Mouse (Mus musculus) CH12.LX (cell line): Measurements from ENCODE around the gene Prkcd. TPM values are rescaled to one million over a fixed set of nuclear protein-coding genes. Genes with fewer than 3 reads are reported as not detected.
A peak's percentile ranks its signal among the peaks of the same experiment; 100 is the strongest.

ENCODE experiments used
- DNase-seq: peaks from one replicate; pipeline ENCODE4 v3.0.0-alpha.2; 2013; ENCODE audit errors: extremely low read depth
- H3K27ac ChIP-seq: 2 replicates; pipeline ENCODE4 v1.5.1; 2012; ENCODE audit warnings: low read depth, mild to moderate bottlenecking, control low read depth, moderate library complexity; ENCODE audit not compliant: insufficient read depth
- H3K27me3 ChIP-seq: replicated peaks from 2 replicates; pipeline ENCODE3; 2012; ENCODE audit warnings: inconsistent platforms
- H3K36me3 ChIP-seq, 2 experiments: replicated peaks in 1 of 2; 2 replicates each; pipeline versions ENCODE3 to v1.6.1; 2012; ENCODE audit warnings: inconsistent platforms in 1 of 2, low read length in 1 of 2, mild to moderate bottlenecking in 1 of 2, mixed read lengths in 1 of 2, moderate library complexity in 1 of 2; ENCODE audit not compliant: control insufficient read depth in 1 of 2, insufficient read depth in 1 of 2
- H3K4me1 ChIP-seq, 2 experiments: 2 replicates each; pipeline ENCODE4 v1.6.1; 2012; ENCODE audit warnings: inconsistent platforms in 1 of 2, moderate library complexity in 1 of 2; ENCODE audit not compliant: insufficient read depth in 2 of 2, control insufficient read depth in 1 of 2
- H3K4me2 ChIP-seq: 2 replicates; pipeline ENCODE4 v1.6.1; 2012; ENCODE audit warnings: low read depth, mild to moderate bottlenecking, control low read depth; ENCODE audit not compliant: poor library complexity, insufficient read depth, severe bottlenecking
- H3K4me3 ChIP-seq, 3 experiments: fragments of 150-350 bp in 1 of 3; sonication (generic) in 1 of 3; replicated peaks in 1 of 3; 2 replicates each; pipeline versions ENCODE3 to v1.5.1; 2011 to 2012; ENCODE audit warnings: low read depth in 2 of 3, low read length in 2 of 3, mild to moderate bottlenecking in 2 of 3, moderate library complexity in 2 of 3, control low read depth in 1 of 3, improper control_type of control experiment in 1 of 3, inconsistent platforms in 1 of 3, mixed read lengths in 1 of 3; ENCODE audit not compliant: poor library complexity in 1 of 3
- H3K79me2 ChIP-seq: replicated peaks from 2 replicates; pipeline ENCODE4 v1.6.1; 2012; ENCODE audit warnings: mild to moderate bottlenecking, moderate library complexity; ENCODE audit not compliant: control insufficient read depth, poor library complexity, insufficient read depth, severe bottlenecking; ENCODE audit errors: extremely low read depth
- H3K9ac ChIP-seq: 2 replicates; pipeline ENCODE4 v1.6.1; 2012; ENCODE audit warnings: low read depth, mild to moderate bottlenecking, control low read depth, moderate library complexity; ENCODE audit not compliant: insufficient read depth
- H3K9me3 ChIP-seq: replicated peaks from 2 replicates; pipeline ENCODE3; 2012; ENCODE audit warnings: low read length, inconsistent platforms, mixed read lengths
- CHD2 ChIP-seq: IDR thresholded peaks from 2 replicates; pipeline ENCODE4 v1.6.1; 2011; ENCODE audit warnings: low read length, improper control_type of control experiment
- E2F4 ChIP-seq: IDR thresholded peaks from 2 replicates; pipeline ENCODE4 v1.6.1; 2011; ENCODE audit warnings: low read depth, low read length, improper control_type of control experiment; ENCODE audit not compliant: insufficient replicate concordance
- ELF1 ChIP-seq: IDR thresholded peaks from 2 replicates; pipeline ENCODE4 v1.6.1; 2014; ENCODE audit warnings: low read depth, mild to moderate bottlenecking, inconsistent platforms, low read length, improper control_type of control experiment
- EP300 ChIP-seq: IDR thresholded peaks from 2 replicates; pipeline ENCODE4 v1.6.1; 2011; ENCODE audit warnings: low read length, improper control_type of control experiment
- ETS1 ChIP-seq: conservative IDR thresholded peaks from 2 replicates; pipeline ENCODE4 v1.6.1; 2012; ENCODE audit warnings: low read depth, mild to moderate bottlenecking, inconsistent platforms, low read length, improper control_type of control experiment, moderate library complexity
- HCFC1 ChIP-seq: IDR thresholded peaks from 2 replicates; pipeline ENCODE4 v1.6.1; 2012; ENCODE audit warnings: low read depth, mild to moderate bottlenecking, inconsistent platforms, low read length, improper control_type of control experiment
- JUND ChIP-seq: conservative IDR thresholded peaks from 2 replicates; pipeline ENCODE4 v1.6.1; 2011; ENCODE audit warnings: low read depth, low read length, improper control_type of control experiment
- MAFK ChIP-seq: IDR thresholded peaks from 2 replicates; pipeline ENCODE4 v1.6.1; 2011; ENCODE audit warnings: low read length, improper control_type of control experiment; ENCODE audit not compliant: insufficient replicate concordance
- MAZ ChIP-seq: IDR thresholded peaks from 2 replicates; pipeline ENCODE4 v1.6.1; 2012; ENCODE audit warnings: low read depth, mild to moderate bottlenecking, inconsistent platforms, low read length, improper control_type of control experiment, moderate library complexity
- MEF2A ChIP-seq: IDR thresholded peaks from 2 replicates; pipeline ENCODE4 v1.6.1; 2014; ENCODE audit warnings: low read depth, mild to moderate bottlenecking, inconsistent platforms, low read length, improper control_type of control experiment, borderline replicate concordance
- MXI1 ChIP-seq: IDR thresholded peaks from 2 replicates; pipeline ENCODE4 v1.6.1; 2011; ENCODE audit warnings: mild to moderate bottlenecking, low read depth, low read length, improper control_type of control experiment
- MYC ChIP-seq: IDR thresholded peaks from 2 replicates; pipeline ENCODE4 v1.6.1; 2011; ENCODE audit warnings: low read depth, mild to moderate bottlenecking, improper control_type of control experiment, low read length
- NELFE ChIP-seq: IDR thresholded peaks from 2 replicates; pipeline ENCODE4 v1.6.1; 2011; ENCODE audit warnings: low read depth, low read length, improper control_type of control experiment
- NRF1 ChIP-seq: IDR thresholded peaks from 2 replicates; pipeline ENCODE4 v1.6.1; 2014; ENCODE audit warnings: low read depth, mild to moderate bottlenecking, inconsistent platforms, low read length, improper control_type of control experiment, moderate library complexity
- PAX5 ChIP-seq: IDR thresholded peaks from 2 replicates; pipeline ENCODE4 v1.6.1; 2012; ENCODE audit warnings: low read length, inconsistent platforms, mixed read lengths
- POLR2A ChIP-seq: IDR thresholded peaks from 2 replicates; pipeline ENCODE4 v1.6.1; 2011; ENCODE audit warnings: low read depth, mild to moderate bottlenecking, improper control_type of control experiment, low read length
- POLR2AphosphoS2 ChIP-seq: IDR thresholded peaks from 2 replicates; pipeline ENCODE4 v1.6.1; 2011; ENCODE audit warnings: low read depth, low read length, improper control_type of control experiment
- SMC3 ChIP-seq: IDR thresholded peaks from 2 replicates; pipeline ENCODE4 v1.6.1; 2011; ENCODE audit warnings: low read depth, low read length, improper control_type of control experiment
- UBTF ChIP-seq: IDR thresholded peaks from 2 replicates; pipeline ENCODE4 v1.6.1; 2012; ENCODE audit warnings: low read depth, mild to moderate bottlenecking, inconsistent platforms, low read length, improper control_type of control experiment, moderate library complexity
- USF1 ChIP-seq: IDR thresholded peaks from 2 replicates; pipeline ENCODE4 v1.6.1; 2014; ENCODE audit warnings: low read depth, mild to moderate bottlenecking, inconsistent platforms, low read length, improper control_type of control experiment
- ZKSCAN1 ChIP-seq: IDR thresholded peaks from 2 replicates; pipeline ENCODE4 v1.6.1; 2012; ENCODE audit warnings: low read depth, inconsistent platforms, low read length, improper control_type of control experiment, borderline replicate concordance
- ZMIZ1 ChIP-seq: IDR thresholded peaks from 2 replicates; pipeline ENCODE4 v1.6.1; 2012; ENCODE audit warnings: low read depth, mild to moderate bottlenecking, inconsistent platforms, low read length, improper control_type of control experiment
- dilution Hi-C: fragments of 300-500 bp; cut with MboI; formaldehyde crosslinking; loops from 2 replicates; pipeline ENCODE4 v1.14.3; 2020; ENCODE audit warnings: low sequenced_read_pairs; ENCODE audit not compliant: extremely low pct_unique_long_range_greater_than_20kb, extremely low pct_ligation_motif_present
- in situ Hi-C: fragments of 300-500 bp; cut with MboI; formaldehyde crosslinking; loops from 3 replicates; pipeline ENCODE4 v1.14.3; 2019; ENCODE audit warnings: low sequenced_read_pairs, low pct_ligation_motif_present, low pct_unique_long_range_greater_than_20kb, mixed read lengths
- polyA plus RNA-seq: library from polyadenylated mRNA; unstranded; fragments of >175 nt; gene quantifications from 2 replicates; pipeline ENCODE4 v1.2.1, GENCODE M21; 2012; ENCODE audit warnings: low read depth; ENCODE audit not compliant: insufficient read length
- total RNA-seq, 2 experiments: library from RNA; depleted of rRNA; stranded (reverse); fragments of 300-350 nt in 1 of 2; fragments of >200 nt in 1 of 2; gene quantifications; 2 replicates each; pipeline ENCODE4 v1.2.3; 2012 to 2014

Gene Prkcd
- total and polyA plus RNA-seq, 3 experiments = 109 to 186 (median 122) TPM

DNA sequence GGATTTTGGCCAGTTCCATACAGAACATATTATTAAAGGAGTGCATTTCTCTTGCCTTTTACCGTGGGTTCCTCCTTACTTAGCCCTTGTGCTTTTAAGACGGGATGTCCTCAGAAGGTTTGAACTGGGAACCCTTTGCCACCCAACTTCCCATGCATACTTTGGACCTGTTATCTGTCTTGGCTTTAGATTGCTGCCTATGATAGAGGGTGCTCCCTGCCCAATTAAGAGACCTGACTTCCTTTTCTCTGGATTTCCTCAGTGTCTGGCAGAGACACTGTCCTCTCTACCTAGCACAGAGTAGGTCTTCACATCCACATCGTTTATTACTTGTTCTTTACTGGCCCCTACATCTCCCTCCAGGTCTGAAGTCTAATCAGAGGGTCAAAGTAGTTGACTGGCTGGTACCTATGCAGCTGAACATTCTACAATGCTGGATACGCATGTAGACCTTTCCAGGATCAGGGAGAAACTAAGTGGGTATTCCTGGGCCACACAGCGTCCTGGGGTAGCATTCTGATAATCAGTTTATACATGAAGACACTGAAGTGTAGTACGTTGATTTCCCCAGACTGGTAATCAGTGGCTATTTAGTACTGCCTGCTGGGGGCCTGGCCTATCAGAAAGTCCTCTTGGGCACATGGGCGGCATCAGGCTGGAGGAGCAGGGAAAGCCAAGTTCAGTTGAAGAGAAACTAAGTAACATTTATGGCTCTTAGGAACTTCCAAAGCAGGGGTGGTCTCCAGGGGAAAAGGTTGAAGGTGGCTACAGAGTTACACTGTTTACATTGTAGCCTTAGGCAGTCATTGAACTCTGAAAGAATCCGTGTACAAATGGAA lies 75.6 kb downstream of the Prkcd start:
- Histone ChIP-seq H3K4me1 (peaks cover 12 to 57% of the 10 kb centered on the region in 2 experiments), H3K4me2 (peak overlapping the region; percentile 96), H3K27ac (no peak overlapping the region), H3K9me3 (no peaks in the 10 kb centered on the region), H3K79me2 (peaks cover 61% of the 10 kb centered on the region), H3K36me3 (peaks cover 0 to 31% of the 10 kb centered on the region in 2 experiments), H3K27me3 (no peaks in the 10 kb centered on the region), H3K9ac (peak overlapping the region; percentile 92), H3K4me3 (peak overlapping the region; percentile 78 to 97 (median 94))
- no peak for TF ChIP-seq JUND
- peak; percentile 63; the same call in 1 of the 2 replicates for TF ChIP-seq MXI1
- TF ChIP-seq UBTF = 0 out of 2 replicates have a peak, but pooled peaks have one; percentile 11
- no peak for TF ChIP-seq ZMIZ1
- peak; percentile 45; the same call in 1 of the 2 replicates for TF ChIP-seq ZKSCAN1
- dilution Hi-C loops (no loop called here), in situ Hi-C loops (no loop called here)
- no peak for DNase-seq

DNA sequence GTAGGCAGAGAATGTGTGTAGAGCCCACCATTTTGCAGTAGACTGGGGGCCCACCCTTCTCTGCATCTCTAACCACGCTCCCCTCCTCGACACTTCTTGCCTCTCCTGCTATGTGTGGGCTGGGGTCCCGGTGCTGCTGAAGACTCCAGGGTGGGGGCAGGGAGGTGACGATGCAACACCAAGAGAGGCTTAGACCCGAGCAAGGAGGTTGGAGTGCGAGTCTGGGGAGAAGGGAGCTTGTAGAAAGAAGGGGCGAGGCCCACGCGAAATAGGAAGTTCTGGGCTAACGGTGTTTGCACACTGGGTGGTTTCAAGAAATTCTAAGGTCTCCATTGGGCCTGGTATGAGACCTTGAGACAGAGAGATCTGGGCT lies 76.2 kb downstream of the Prkcd start:
- no peak overlapping the region; the same call in 1 of the 2 replicates for H3K27ac ChIP-seq
- DNase-seq = peak; percentile 42
- peaks cover 0 to 25% of the 10 kb centered on the region in 2 experiments for H3K36me3 ChIP-seq

DNA sequence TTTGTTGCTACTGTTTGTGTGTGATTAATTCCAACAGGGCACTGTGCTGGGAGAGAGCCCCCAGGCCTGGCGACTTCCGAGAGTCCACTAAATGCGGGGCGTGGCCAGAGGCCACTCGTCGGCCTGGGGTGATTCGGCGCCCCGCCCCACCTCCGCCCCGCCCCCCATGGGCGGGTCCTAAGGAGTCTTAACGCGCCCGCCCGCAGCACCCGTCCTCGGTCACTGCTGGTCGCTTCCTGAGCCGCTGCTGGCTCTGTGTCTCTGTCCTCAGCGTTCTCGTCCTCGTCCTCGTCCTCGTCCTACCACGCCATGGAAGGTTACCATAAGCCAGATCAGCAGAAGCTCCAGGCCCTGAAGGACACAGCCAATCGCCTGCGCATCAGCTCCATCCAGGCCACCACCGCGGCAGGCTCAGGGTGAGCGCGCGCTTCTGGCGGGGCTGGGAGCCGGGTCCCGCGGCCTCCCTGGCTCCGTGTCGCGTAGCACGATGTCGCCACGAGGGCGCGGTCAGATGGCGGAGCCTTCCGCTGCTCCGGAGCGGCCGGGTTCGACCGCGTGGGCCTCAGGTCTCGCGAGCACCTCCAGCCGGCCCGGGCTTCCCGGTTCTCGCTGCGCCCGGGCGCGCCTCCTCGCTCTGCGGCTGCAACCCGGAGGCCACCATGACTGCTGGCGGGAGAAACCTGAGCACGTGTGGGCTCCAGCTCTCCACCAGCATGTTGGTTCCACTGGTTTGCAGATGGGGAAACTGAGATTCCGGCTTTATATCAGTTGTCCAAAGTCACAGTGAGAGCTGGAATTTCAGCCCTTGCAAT lies 76.8 kb downstream of the Prkcd start:
- peaks cover 0 to 19% of the 10 kb centered on the region in 2 experiments for H3K36me3 ChIP-seq
- peak; percentile 90 for DNase-seq
- H3K79me2 ChIP-seq = peaks cover 48% of the 10 kb centered on the region
- H3K9me3 ChIP-seq = no peaks in the 10 kb centered on the region
- peak overlapping the region; percentile 78 to 97 (median 94) for H3K4me3 ChIP-seq
- peak overlapping the region; percentile 96 for H3K4me2 ChIP-seq
- dilution Hi-C loops = no loop called here
- H3K27me3 ChIP-seq = no peaks in the 10 kb centered on the region
- H3K9ac ChIP-seq = peak overlapping the region; percentile 92
- peaks cover 17 to 53% of the 10 kb centered on the region in 2 experiments for H3K4me1 ChIP-seq
- in situ Hi-C loops = no loop called here
- peak overlapping the region; percentile 81 for H3K27ac ChIP-seq
- no peak for TF ChIP-seq E2F4
- no peak for TF ChIP-seq SMC3
- peak; percentile 97 for TF ChIP-seq ZMIZ1
- TF ChIP-seq ETS1 = no peak
- peak; percentile 94 for TF ChIP-seq NELFE
- TF ChIP-seq MYC = peak; percentile 54; the same call in 1 of the 2 replicates
- peak; percentile 23; the same call in 1 of the 2 replicates for TF ChIP-seq EP300
- peak; percentile 98 for TF ChIP-seq POLR2A
- TF ChIP-seq MEF2A = no peak
- TF ChIP-seq ELF1 = peak; percentile 64
- no peak for TF ChIP-seq USF1
- TF ChIP-seq PAX5 = no peak
- TF ChIP-seq MAFK = no peak
- TF ChIP-seq POLR2AphosphoS2 = peak; percentile 88; the same call in 1 of the 2 replicates
- TF ChIP-seq CHD2 = peak; percentile 79; the same call in 1 of the 2 replicates
- TF ChIP-seq MXI1 = peak; percentile 89
- no peak for TF ChIP-seq ZKSCAN1

More for the DNA sequence above, 76.2 kb downstream of the Prkcd start:
- Histone ChIP-seq H3K9me3 (no peaks in the 10 kb centered on the region), H3K27me3 (no peaks in the 10 kb centered on the region), H3K4me3 (peak overlapping the region; percentile 78 to 97 (median 94)), H3K79me2 (peaks cover 54% of the 10 kb centered on the region)
- TF ChIP-seq MXI1 = peak; percentile 3; the same call in 1 of the 2 replicates
- no peak for TF ChIP-seq POLR2AphosphoS2
- no peak for TF ChIP-seq HCFC1
- 0 out of 2 replicates have a peak, but pooled peaks have one; percentile 24 for TF ChIP-seq MAZ
- TF ChIP-seq NRF1 = no peak
- TF ChIP-seq, all 38 proteins: peak for 2
- Histone ChIP-seq H3K4me1 (peaks cover 17 to 59% of the 10 kb centered on the region in 2 experiments), H3K9ac (peak overlapping the region; percentile 92), H3K4me2 (peak overlapping the region; percentile 96)
- dilution Hi-C loops (no loop called here), in situ Hi-C loops (no loop called here)
